Mouse (Mus musculus) layer of hippocampus, adult 18-20 months (tissue): ENCODE data around the gene Disp2. TPM values are rescaled to one million over a fixed set of nuclear protein-coding genes. Genes with fewer than 3 reads are reported as not detected.

Experiments used
- DNase-seq, 2 experiments: peaks; one replicate each; pipeline ENCODE4 v3.0.0; 2022; ENCODE audit warnings: low spot score in 2 of 2
- long read RNA-seq: library from polyadenylated mRNA; stranded (forward); transcript quantifications from one replicate; pipeline ENCODE4 v2.0.0, GENCODE M21; 2021
- total RNA-seq, 2 experiments: library from RNA; stranded (reverse); gene quantifications; 2 replicates each; pipeline ENCODE4 v1.2.3; 2021

Gene Disp2
- total RNA-seq: 100 to 1,000 TPM; 261 to 266 TPM
- long read RNA-seq, full-length matches to known transcripts: 111 of 253 reads
- long read RNA-seq, partial matches to known transcripts: 108 of 253 reads
- long read RNA-seq, other reads (novel, unspliced or antisense): 34 of 253 reads

- peak; percentile 91 to 96 for DNase-seq
Observed at GRCm38 (mm10) chr2:118779504-118780480, at the start of gene Disp2. Gene Disp2, plus strand, starts transcription at chr2:118779719.

- DNase-seq: no peak
Observed at GRCm38 (mm10) chr2:118729816-118730621, 49.5 kb upstream of the Disp2 start.

- DNase-seq: peak; percentile 63 to 83
Observed at GRCm38 (mm10) chr2:118730622-118730915, 49.0 kb upstream of the Disp2 start.

GRCm38 (mm10) chr2:118731981-118732380 is 47.5 kb upstream of the Disp2 start:
- no peak for DNase-seq

GRCm38 (mm10) chr2:118733341-118733740 is 46.2 kb upstream of the Disp2 start:
- DNase-seq: peak; percentile 76 to 79

- DNase-seq: no peak
Observed at GRCm38 (mm10) chr2:118740341-118740740, 39.2 kb upstream of the Disp2 start.

- no peak for DNase-seq
Observed at GRCm38 (mm10) chr2:118741183-118741582, 38.3 kb upstream of the Disp2 start.

- DNase-seq: peak in 1 of 2 experiments; percentile 65
Observed at GRCm38 (mm10) chr2:118743261-118743943, 36.1 kb upstream of the Disp2 start.

- no peak for DNase-seq
Observed at GRCm38 (mm10) chr2:118744621-118745020, 34.9 kb upstream of the Disp2 start.

- DNase-seq: peak; percentile 90 to 92
Observed at GRCm38 (mm10) chr2:118745232-118745884, 34.2 kb upstream of the Disp2 start, which contains the start of gene Inafm2. Gene Inafm2, plus strand, starts transcription at chr2:118745758.

GRCm38 (mm10) chr2:118745915-118746901 is 33.3 kb upstream of the Disp2 start:
- no peak for DNase-seq

GRCm38 (mm10) chr2:118747301-118747960 is 32.1 kb upstream of the Disp2 start:
- no peak for DNase-seq

- DNase-seq: no peak
Observed at GRCm38 (mm10) chr2:118749341-118749884, 30.1 kb upstream of the Disp2 start.

- DNase-seq: no peak
Observed at GRCm38 (mm10) chr2:118750476-118750875, 29.0 kb upstream of the Disp2 start.

GRCm38 (mm10) chr2:118751896-118752791 is 27.4 kb upstream of the Disp2 start:
- no peak for DNase-seq

- no peak for DNase-seq
Observed at GRCm38 (mm10) chr2:118752792-118753108, 26.8 kb upstream of the Disp2 start.

GRCm38 (mm10) chr2:118754143-118754542 is 25.4 kb upstream of the Disp2 start:
- no peak for DNase-seq

- DNase-seq: no peak
Observed at GRCm38 (mm10) chr2:118755407-118755806, 24.1 kb upstream of the Disp2 start.
